Mouse (Mus musculus) brown adipose tissue, adult 24 weeks (tissue): ENCODE results near the gene Bad. TPM values are rescaled to one million over a fixed set of nuclear protein-coding genes. Genes with fewer than 3 reads are reported as not detected.
"Not testable (repeated sequence)": the region's sequence is repeated elsewhere in the genome, so short reads cannot be mapped to it uniquely, and the experiment has no call there.

Experiments
- H3K27ac ChIP-seq: fragments of 200-500 bp; replicated peaks from 2 replicates; pipeline ENCODE4 v1.5.1; 2012; ENCODE audit warnings: low read depth, mild to moderate bottlenecking, low read length
- H3K4me1 ChIP-seq: fragments of 200-500 bp; 2 replicates; pipeline ENCODE4 v1.6.1; 2012; ENCODE audit warnings: low read length, mixed read lengths; ENCODE audit not compliant: control insufficient read depth, insufficient read depth, insufficient read length
- H3K4me3 ChIP-seq: fragments of 200-500 bp; 2 replicates; pipeline ENCODE4 v1.5.1; 2012; ENCODE audit warnings: low read depth, mild to moderate bottlenecking, low read length, moderate library complexity; ENCODE audit not compliant: insufficient read depth
- polyA plus RNA-seq: library from polyadenylated mRNA; stranded (reverse); fragments of >200 nt; gene quantifications from 2 replicates; pipeline ENCODE4 v1.2.4, GENCODE M21; 2012; ENCODE audit not compliant: missing spikeins, insufficient read depth, insufficient read length

The Bad gene
- polyA plus RNA-seq, 1 experiment: 47.1 TPM

DNA sequence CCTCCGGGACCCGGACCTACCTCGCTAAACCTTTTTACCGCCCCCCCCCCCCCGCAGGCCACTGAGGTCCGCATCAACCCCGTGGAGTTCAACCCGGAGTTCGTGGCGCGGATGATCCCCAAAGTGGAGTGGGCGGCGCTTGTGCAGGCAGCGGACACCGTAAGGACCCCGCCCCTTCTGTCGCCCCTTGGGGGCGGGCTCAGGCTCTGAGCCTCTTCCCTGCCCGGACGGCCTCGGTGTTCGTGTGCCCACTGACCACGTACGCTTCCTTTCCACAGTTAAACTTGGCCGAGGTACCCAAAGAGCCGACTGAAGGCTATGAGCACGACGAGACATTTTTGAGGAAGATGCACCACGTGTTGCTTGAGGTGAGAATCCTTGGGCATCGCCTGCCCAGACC is 31.4 kb upstream of the Bad start:
- Histone ChIP-seq H3K27ac (peak overlapping the region; percentile 97), H3K4me3 (peak overlapping the region; percentile 66)
- H3K4me1 ChIP-seq: not testable (repeated sequence)

DNA sequence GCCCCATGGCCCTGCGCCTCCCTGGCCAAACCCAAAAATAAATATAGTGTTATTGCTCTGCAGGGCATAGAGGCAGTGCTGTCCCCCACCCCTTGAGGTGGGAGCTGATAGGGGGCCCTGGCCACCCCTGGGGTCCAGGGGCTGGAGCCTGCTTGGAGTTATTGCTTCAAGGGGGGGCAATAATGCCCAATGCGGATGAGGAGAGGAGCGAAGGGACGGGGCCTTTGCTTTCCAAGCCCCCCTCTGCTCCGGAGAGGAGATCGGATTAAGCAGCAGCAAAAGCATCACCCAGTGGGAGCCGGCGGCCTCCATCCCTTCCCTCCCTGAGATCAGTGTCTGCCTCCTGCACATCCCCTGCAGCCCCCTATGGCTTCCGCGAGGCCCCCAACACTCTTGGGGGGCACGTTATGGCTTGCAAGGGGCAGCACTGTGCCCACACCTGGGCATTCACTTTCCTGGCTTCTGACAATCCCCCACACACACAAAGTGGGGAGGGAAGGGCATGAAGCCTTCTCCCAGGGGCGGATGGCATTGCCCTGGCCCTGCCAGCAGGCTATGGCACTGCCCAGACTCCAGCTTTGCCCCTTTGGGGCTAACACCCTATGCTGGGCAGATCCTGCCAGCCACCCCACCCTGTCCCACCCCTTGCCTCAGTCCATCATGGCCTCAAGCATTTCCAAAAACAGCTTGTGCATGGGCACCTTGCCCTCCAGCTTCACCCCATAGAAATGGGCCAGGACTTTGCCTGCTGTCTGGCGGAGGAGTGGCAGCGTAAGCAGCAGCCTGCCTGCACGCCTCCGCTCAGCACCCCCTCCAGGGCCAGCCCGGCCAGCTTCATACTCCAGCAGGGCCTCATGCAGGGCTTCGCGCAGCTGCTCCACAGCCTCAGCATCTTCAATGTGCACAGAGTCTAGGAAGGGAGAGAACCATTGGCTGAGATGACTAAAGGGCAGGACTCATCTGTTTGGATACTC is 30.3 kb upstream of the Bad start:
- Histone ChIP-seq H3K4me3 (peak overlapping the region; percentile 22; the same call in 1 of the 2 replicates), H3K27ac (no peak overlapping the region), H3K4me1 (peaks cover 5% of the 10 kb centered on the region; the same call in 1 of the 2 replicates)

DNA sequence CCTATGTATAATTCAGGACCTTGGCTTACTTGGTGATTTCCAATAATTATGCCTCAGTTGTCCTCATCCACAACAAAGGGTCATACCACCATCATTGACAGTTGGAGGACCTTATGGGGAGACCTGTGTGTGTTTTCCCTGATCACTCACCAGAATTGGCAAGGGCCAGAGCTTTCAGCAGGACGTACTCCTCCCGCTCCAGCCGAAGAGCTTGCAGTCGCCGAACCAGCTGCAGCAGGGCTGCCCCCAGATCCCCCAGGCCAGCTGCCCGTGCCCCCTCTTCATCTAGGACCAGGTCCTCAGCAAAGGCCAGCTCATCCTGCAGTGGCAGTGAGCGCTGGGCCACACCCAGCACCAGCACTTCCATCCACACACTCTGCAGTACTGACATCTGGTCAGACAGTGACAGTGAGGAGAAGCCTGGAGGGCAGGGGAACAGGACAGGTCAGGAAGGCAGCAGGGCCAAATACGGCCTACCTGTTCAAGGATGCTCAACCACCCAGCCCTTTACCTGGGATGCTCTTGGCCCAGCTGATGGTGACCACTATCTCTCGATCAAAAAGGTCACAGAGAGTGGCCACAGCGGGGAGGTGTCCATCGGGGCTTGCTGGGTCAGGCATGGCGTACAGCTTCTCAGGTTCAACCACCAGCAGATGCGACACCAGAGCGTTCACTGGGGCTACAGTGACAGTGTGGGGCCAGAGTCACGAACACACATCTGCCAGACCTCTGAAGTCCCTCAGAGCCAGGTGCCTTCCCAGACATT is 29.3 kb upstream of the Bad start:
- peaks cover 5% of the 10 kb centered on the region; the same call in 1 of the 2 replicates for H3K4me1 ChIP-seq
- H3K27ac ChIP-seq: no peak overlapping the region
- H3K4me3 ChIP-seq: no peak overlapping the region

DNA sequence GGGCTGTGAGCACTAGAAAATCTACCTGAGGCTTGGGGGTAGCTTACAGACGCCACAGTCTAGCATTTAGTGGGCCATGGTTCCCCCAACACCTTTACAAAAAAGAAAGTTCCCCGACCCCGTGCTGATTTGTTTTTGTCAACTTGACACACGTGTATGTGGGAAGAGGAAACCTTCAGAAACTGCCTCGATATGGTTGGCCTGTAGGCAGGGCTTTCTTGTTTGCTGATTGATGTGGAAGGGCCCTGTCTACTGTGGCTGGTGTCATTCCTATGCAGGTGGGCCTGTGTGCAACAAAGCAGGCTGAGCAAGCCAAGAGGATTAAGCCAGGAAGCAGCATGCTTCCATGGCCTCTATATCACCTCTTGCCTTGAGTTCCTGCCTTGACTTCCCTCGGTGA is 28.6 kb upstream of the Bad start:
- Histone ChIP-seq H3K4me3 (no peak overlapping the region), H3K4me1 (peaks cover 2% of the 10 kb centered on the region; the same call in 1 of the 2 replicates), H3K27ac (no peak overlapping the region)

DNA sequence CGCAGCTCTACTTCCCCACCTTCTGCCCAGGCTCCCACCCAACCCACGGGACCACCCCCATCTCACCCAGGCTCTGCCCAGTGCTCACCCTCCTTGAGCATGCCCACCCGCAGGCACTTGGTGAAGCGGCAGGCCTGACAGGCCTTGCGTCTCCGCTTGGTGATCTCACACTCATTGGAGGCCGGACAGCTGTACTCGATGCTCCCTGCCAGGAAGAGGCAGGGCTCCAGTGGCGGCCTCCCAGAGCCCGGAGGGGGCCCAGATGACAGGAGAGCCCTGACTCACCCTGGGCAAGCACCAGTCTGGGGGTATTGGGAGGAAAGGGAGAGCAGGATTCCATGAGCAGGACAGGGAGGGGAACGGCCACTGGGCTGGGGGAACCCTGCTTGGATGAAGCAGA is 27.7 kb upstream of the Bad start:
- Histone ChIP-seq H3K27ac (no peak overlapping the region), H3K4me3 (no peak overlapping the region), H3K4me1 (no peaks in the 10 kb centered on the region; the same call in 1 of the 2 replicates)

DNA sequence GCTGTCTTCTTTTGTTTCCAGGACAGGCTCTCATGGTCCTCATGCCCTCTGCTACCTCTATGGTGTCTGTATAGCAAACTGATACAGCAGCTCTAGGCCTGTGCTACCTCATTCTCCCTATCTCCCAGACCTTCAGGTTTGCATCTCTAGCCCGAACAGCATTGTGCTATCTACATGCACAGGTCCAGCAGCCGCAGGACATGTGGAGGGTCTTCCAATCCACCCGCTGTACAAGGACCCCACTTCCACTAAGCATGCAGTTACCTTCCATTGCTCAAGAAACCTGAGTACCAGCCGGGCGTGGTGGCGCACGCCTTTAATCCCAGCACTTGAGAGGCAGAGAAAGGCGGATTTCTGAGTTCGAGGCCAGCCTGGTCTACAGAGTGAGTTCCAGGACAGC is 27.1 kb upstream of the Bad start:
- no peaks in the 10 kb centered on the region; the same call in 1 of the 2 replicates for H3K4me1 ChIP-seq
- H3K4me3 ChIP-seq: no peak overlapping the region
- H3K27ac ChIP-seq: no peak overlapping the region

DNA sequence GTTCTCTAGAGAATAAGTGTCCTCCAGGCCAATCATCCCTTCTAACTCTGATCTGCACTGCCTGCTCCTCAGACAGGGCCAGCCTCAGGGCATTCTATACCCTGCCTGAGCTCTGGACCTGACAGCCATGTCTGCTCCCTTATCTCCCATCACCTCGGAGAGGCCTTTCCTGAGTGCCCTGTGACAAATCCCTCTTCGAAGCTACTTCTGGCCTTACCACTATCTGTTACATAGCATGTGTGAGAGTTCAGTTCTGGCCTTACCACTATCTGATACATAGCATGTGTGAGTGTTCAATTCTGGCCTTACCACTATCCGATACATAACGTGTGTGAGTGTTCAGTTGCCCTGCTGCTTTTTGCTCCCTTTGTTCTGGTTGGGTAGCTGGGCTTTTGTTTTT is 26.4 kb upstream of the Bad start:
- Histone ChIP-seq H3K27ac (no peak overlapping the region), H3K4me1 (peaks cover 3% of the 10 kb centered on the region; the same call in 1 of the 2 replicates), H3K4me3 (no peak overlapping the region)

DNA sequence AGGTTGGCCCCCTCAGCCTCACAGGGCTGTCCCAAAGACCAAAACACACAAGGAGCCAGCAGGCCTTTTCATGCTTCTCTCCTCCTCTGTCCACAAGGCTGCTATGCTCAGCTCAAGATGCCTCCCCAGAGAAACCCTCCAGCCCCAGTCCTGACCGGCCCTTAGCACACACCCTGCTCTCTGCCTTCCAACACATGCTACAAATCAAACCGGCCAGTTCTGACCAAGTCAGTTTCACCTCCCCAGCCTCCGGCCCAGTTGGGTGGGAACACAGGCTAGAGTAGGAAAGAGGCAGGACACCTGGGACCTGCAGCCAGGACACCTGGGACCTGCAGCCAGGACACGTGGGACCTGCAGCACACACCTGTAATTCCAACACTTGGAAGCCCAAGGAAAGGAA is 25.2 kb upstream of the Bad start:
- Histone ChIP-seq H3K4me1 (peaks cover 3% of the 10 kb centered on the region; the same call in 1 of the 2 replicates), H3K27ac (no peak overlapping the region; the same call in 1 of the 2 replicates), H3K4me3 (no peak overlapping the region)

DNA sequence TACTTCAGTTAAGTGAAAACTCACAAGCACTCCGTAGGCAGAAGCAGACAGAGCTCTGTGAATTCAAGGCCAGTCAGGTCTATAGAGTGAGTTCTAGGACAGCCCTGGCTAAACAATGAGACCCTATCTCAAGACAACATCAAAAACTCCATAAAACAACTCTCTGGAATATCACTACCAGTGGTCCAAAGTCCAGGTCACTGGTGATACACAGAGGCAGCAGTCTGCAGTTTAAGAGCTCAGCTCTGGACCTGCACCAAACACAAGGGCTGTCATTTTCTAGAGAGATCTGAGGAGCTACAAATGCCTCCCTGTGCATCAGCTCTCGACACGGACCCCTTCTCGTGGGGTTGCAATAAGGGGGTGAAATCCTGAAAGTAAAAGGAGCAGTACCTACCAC is 23.3 kb upstream of the Bad start:
- Histone ChIP-seq H3K4me3 (no peak overlapping the region), H3K27ac (no peak overlapping the region), H3K4me1 (peaks cover 3% of the 10 kb centered on the region; the same call in 1 of the 2 replicates)

DNA sequence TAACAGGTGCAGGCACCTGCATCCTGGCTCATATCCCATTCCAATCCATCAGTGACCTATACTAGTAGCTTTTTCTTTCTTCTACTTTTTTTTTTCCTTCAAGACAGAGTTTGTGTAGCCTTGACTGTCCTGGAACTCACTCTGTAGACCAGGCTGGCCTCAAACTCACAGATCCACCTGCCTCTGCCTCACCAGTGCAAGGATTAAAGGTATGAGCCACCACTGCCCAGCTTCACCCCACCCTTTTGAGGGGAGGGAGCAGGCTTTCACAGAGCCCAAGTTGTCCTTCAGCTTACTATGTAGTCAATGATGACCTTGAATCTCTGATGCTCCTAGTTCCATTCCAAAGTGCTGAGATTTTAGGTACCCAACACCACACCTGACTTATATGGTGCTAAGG is 22.2 kb upstream of the Bad start:
- peaks cover 3% of the 10 kb centered on the region; the same call in 1 of the 2 replicates for H3K4me1 ChIP-seq
- H3K27ac ChIP-seq: no peak overlapping the region
- no peak overlapping the region for H3K4me3 ChIP-seq

DNA sequence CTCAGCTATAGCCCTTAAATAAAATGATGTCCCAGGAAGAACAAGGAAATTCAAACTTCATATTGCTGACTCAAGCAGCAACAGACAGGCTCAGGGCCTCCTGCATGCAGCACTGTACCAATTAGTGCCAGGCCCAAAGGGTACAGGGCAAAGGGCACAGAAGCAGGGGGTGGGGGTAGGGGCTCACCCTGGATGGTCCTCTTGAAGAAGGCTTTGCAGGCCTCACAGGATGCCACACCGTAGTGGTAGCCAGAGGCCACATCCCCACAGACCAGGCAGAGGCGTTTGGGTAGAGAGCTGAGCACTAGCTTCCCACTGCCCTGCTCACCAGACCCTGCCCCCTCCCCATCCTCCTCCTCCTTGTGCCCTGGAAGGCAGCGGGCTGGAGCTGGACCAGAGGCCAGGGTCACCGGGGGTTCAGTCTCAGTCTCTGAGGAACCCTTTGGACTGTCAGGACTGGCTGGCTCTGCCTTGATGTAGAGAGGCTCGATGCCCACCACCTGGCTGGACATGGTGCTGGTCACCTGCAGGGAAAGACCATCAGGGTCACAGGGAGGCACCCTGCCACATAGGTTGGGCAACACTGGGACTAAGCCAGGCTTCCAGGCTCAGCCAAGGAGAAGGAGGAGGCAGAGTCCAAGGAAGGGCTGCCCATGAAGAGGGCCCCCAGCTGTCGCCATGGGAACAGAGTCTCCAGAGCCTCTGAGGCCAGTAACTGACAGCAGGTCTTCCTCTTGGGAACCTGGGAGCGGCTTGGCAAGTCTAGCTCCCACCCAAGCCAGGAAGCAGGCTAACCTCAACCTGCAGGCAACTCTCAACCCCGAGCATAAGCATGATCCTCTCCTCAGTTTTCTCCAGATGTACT is 21.6 kb upstream of the Bad start:
- H3K27ac ChIP-seq: no peak overlapping the region
- peaks cover 7% of the 10 kb centered on the region; the same call in 1 of the 2 replicates for H3K4me1 ChIP-seq
- H3K4me3 ChIP-seq: peak overlapping the region; percentile 93

DNA sequence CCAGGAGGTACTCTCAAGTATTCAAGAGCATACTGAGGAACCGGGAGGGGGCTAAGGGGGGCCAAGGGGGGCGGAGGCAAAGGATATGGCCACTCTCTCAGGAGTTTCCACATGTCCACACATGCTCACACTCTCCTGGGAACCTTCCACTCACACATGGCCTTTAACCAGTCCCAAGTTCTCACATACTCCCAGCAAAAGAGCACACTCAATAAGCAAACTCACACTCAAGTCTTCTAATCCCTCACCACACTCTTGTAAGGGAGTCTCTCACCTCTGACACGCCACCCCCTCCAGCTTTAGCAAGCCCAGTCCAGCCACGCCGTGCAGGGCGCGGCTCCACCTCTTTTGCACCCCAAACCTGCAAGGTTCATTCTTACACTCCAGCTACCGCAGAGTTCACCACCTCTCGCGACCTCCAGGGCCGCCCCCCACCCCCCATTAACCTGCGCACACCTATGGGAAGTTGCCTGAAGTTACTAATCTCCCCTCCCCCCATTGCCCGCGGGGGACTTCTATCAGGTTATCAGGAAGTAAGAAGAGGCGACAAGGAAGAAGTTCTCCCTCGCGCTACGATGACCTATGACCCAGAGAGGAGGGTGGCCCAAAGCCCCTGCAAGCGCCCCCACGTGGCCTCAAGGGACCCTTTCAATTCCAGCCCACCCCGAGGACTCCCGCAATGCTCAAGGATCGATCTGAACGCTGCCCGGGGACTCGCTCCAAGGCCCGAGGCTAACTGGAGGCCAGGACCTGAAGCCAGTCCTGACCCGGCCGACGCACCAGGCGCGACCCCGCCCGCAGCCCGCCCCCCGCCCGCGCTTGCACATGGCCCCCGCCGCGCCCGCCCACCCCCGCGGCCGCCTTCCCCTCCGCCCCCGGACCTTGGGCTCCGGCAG is 20.7 kb upstream of the Bad start:
- Histone ChIP-seq H3K4me3 (peak overlapping the region; percentile 93), H3K4me1 (peaks cover 9% of the 10 kb centered on the region; the same call in 1 of the 2 replicates), H3K27ac (peak overlapping the region; percentile 95)

DNA sequence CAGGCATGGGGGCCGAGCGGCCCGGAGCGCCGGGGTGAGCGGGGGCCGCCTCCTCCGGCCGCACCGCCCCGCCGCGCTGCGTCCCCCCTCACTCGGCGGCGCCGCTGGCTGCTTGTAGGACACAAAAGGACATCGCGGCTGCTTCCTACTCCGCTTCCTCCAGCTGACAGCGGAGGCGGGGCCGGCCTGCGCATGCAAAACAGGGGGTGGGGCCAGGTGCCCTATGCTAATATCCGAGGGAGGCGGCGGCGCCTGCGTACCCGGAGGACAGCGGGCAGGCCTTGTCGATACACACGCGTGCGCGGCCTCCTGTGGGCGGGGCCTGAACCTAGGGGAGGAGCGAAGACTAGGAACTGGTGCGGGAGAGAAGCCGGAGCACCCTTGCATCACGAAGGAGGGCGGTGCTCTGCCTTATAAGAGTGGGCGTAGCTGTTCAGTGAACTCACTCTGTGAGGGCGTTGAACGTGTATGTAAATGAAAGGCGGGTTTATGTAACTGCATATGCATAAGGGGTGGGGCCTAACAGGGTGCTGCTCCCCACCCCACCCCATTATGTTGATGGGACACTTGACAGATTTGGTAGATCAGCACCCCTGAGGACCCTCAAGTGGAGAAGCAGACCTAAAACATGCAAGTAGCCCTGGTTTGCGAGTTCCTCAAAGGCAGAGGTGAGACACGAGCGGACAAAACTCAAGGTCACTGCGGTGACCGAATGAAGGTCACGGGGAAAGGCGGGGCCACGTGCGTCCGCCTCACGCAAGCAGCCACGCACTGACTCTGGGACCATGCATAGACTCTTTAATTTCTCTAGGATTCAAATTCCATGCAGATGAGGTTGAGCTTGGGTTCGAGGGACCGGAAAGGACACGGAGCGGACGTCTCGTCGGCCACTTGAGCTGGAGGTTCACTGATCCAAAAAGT is 19.8 kb upstream of the Bad start, which contains the start of gene Esrra:
Esrra (minus strand) TSS at position 167 of the 921 bp plus-strand sequence.
- Histone ChIP-seq H3K4me1 (peaks cover 11% of the 10 kb centered on the region), H3K27ac (peak within 1 kb of the TSS; percentile 99), H3K4me3 (peak within 1 kb of the TSS; percentile 93)
